Mouse (Mus musculus): Measurements from ENCODE around the gene Hist1h2be.

DNA sequence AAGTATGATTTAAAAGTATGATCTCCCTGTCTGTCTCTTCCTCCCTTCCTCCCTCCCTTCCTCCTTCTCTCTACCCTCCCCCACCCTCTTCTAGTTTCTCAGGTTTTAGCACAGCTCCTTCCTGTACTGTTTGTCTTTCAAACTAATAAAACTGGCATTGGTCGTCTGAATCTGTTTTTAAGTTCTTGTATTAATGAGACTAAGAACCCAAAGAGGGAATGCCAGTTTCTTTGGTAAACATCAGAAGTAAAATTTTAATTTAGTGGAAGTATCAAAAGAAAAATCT, 34.0 kb downstream of the Hist1h2be start:
- TF ChIP-seq CTCF (IDR thresholded peaks at IDR 0.05; ENCODE audit: low read depth, low read length), result no peak
- no peak for TF ChIP-seq POLR2A (IDR thresholded peaks at IDR 0.05; ENCODE audit: borderline replicate concordance, low read depth, low read length)
